Comparison of ENCODE assay signal across 7 mouse cellular contexts in genomic region chr8:71779824-71780223, GRCm38 (mm10). TPM values are rescaled to one million over a fixed set of nuclear protein-coding genes. Genes with fewer than 3 reads are reported as not detected.
DNase-seq lines count a peak whose midpoint lies in the region; ATAC-seq lines count a peak whose summit lies in the region.
"Not testable (repeated sequence)": the region's sequence is repeated elsewhere in the genome, so short reads cannot be mapped to it uniquely, and the experiment has no call there.
"Had no signal": no experiment of that assay in that cellular context is flagged by ENCODE, and none has a peak within 500 bp of the region (broad histone marks: within the 10 kb centered on the region; RNA-seq: fewer than 3 reads in every experiment).

No protein-coding gene starts in this region.

- 0 out of 2 replicates have a peak, but pooled peaks have one; percentile 18 for ATAC-seq in embryonic facial prominence, embryonic 14.5 days (ENCODE audit: low read depth)
- 0 out of 2 replicates have a peak, but pooled peaks have one; percentile 37 for ATAC-seq in heart, embryonic 13.5 days (ENCODE audit: extremely low read depth, insufficient number of reproducible peaks, low FRiP score, low TSS enrichment)
- peak; percentile 43 for ATAC-seq in inflammation-experienced regulatory T-cells, adult 6 months
- ATAC-seq in limb, embryonic 13.5 days (ENCODE audit: low FRiP score, low read depth): peak; percentile 44
- ATAC-seq in megakaryocyte progenitor cell, adult 5-6 weeks (replicated peaks; ENCODE audit: poor library complexity): peak; percentile 50
- ATAC-seq in neutrophil, adult 5-6 weeks (ENCODE audit: extremely low read depth, insufficient number of reproducible peaks, low FRiP score, poor library complexity, severe bottlenecking): 0 out of 2 replicates have a peak, but pooled peaks have one; percentile 16

- not testable (repeated sequence) for H3K4me1 ChIP-seq in embryonic facial prominence, embryonic 14.5 days (ENCODE audit: control insufficient read depth, insufficient read depth, low read length); heart, embryonic 13.5 days; limb, embryonic 13.5 days

- H3K27ac ChIP-seq in embryonic facial prominence, embryonic 14.5 days (replicated peaks; ENCODE audit: low read depth, low read length); heart, embryonic 13.5 days (replicated peaks); limb, embryonic 13.5 days: not testable (repeated sequence)

- not testable (repeated sequence) for H3K4me2 ChIP-seq in embryonic facial prominence, embryonic 14.5 days (ENCODE audit: low read depth, low read length); heart, embryonic 13.5 days; limb, embryonic 13.5 days (replicated peaks)

- not testable (repeated sequence) for H3K9me3 ChIP-seq in embryonic facial prominence, embryonic 14.5 days (ENCODE audit: control insufficient read depth, low read length); heart, embryonic 13.5 days; limb, embryonic 13.5 days

- DNase-seq in embryonic facial prominence, embryonic 14.5 days (ENCODE audit: low spot score): not testable (repeated sequence)

- not testable (repeated sequence) for H3K4me3 ChIP-seq in embryonic facial prominence, embryonic 14.5 days (ENCODE audit: low read depth, low read length); heart, embryonic 13.5 days; limb, embryonic 13.5 days

- not testable (repeated sequence) for H3K36me3 ChIP-seq in embryonic facial prominence, embryonic 14.5 days (ENCODE audit: control insufficient read depth, insufficient read depth, low read length); heart, embryonic 13.5 days; limb, embryonic 13.5 days

- not testable (repeated sequence) for H3K27me3 ChIP-seq in embryonic facial prominence, embryonic 14.5 days (replicated peaks; ENCODE audit: control insufficient read depth, insufficient read depth, low read length); heart, embryonic 13.5 days (replicated peaks); limb, embryonic 13.5 days

- H3K9ac ChIP-seq in embryonic facial prominence, embryonic 14.5 days (ENCODE audit: low read depth, low read length); heart, embryonic 13.5 days; limb, embryonic 13.5 days: not testable (repeated sequence)

- WGBS in embryonic facial prominence, embryonic 14.5 days: 82% methylated on average over 2 of the region's 4 CpGs
- WGBS in heart, embryonic 13.5 days: 69% methylated on average over 3 of the region's 4 CpGs
- WGBS in limb, embryonic 13.5 days: 76% methylated on average over 4 of the region's 4 CpGs

RNA-seq across cellular contexts. Expression of gene Fcho1, which starts 54.3 kb away (rescaled TPM):
- polyA plus RNA-seq in embryonic facial prominence, embryonic 14.5 days (2014; fragmentation: Nextera tagmentation; extraction: Ambion mirVana): 2.6 and 2.7 TPM in 2 replicates
- 1.7 and 2.3 TPM in 2 replicates for polyA plus RNA-seq in heart, embryonic 13.5 days (2015; fragmentation: Nextera tagmentation; extraction: Ambion mirVana)
- polyA plus RNA-seq in inflammation-experienced regulatory T-cells, adult 6 months (2017; shearing (Covaris generic)): 10 to 100 TPM; 37.6 to 66.4 (median 54.3) TPM
- polyA plus RNA-seq in limb, embryonic 13.5 days (2015; fragmentation: Nextera tagmentation; extraction: Ambion mirVana): 4.0 and 4.8 TPM in 2 replicates
- total RNA-seq in megakaryocyte progenitor cell, adult 5-6 weeks (2015): 49.8 and 51.5 TPM in 2 replicates
- total RNA-seq in megakaryocyte progenitor cell, adult 5-6 weeks (2017): 83.6 and 91.1 TPM in 2 replicates
- total RNA-seq in neutrophil, adult 5-6 weeks (2017): 78.8 and 80.4 TPM in 2 replicates
- total RNA-seq: gastrocnemius, adult 2 months had no signal
